Mouse (Mus musculus) CH12F3 (cell line): ENCODE data around the gene Izumo4.

Source experiments
- in situ Hi-C: fragments of 300-500 bp; cut with MboI; formaldehyde crosslinking; loops from 2 replicates; pipeline ENCODE4 v1.14.3; 2020; ENCODE audit warnings: low sequenced_read_pairs

Gene Izumo4

GRCm38 (mm10) chr10:80669018-80669417, 33.0 kb upstream of the Izumo4 start:
- in situ Hi-C loops = no loop called here

GRCm38 (mm10) chr10:80669737-80670485, 32.1 kb upstream of the Izumo4 start:
- in situ Hi-C loops = no loop called here

- in situ Hi-C loops = no loop called here
Measured at GRCm38 (mm10) chr10:80670531-80670930, 31.5 kb upstream of the Izumo4 start.

- in situ Hi-C loops = no loop called here
Measured at GRCm38 (mm10) chr10:80671251-80671650, 30.7 kb upstream of the Izumo4 start.

DNA sequence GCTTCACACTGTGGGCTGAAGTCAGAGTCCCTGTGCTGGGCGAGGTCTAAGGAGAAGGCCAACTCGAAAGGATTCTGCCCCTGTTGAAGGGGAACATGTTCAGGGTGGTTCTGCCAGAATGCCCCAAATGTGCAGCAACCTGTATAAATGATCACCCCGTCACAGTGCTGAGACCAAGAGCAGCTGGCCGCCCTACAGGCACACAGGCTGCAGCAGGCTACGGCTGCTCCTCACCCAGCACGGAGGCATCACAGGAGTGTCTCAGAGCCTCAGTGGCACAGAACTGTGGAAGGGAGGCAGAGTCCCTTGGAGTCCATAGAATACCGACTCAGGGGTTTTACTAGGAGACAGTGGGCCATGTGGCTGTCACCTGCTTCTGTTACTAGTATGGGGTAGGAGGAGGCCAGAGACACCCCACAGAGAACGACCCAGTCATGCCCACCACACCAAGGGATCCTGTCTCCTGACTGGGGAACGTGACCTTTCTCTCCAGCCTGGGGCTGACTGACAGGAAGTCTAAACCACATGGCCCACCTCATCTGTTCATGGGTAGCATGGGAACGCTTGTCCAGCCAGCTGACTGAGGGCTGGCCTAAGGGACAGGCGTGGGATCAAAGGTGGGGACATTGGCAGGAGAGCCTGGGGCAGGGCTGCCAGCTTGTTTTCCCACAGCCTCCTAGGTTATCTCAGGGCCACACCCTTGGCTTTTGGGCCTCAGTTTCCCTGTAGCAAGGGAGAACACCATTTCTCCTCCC, 29.9 kb upstream of the Izumo4 start:
- in situ Hi-C loops = no loop called here

- in situ Hi-C loops = no loop called here
Measured at GRCm38 (mm10) chr10:80673690-80674089, 28.3 kb upstream of the Izumo4 start.

GRCm38 (mm10) chr10:80674161-80674711, 27.7 kb upstream of the Izumo4 start:
- in situ Hi-C loops = no loop called here

DNA sequence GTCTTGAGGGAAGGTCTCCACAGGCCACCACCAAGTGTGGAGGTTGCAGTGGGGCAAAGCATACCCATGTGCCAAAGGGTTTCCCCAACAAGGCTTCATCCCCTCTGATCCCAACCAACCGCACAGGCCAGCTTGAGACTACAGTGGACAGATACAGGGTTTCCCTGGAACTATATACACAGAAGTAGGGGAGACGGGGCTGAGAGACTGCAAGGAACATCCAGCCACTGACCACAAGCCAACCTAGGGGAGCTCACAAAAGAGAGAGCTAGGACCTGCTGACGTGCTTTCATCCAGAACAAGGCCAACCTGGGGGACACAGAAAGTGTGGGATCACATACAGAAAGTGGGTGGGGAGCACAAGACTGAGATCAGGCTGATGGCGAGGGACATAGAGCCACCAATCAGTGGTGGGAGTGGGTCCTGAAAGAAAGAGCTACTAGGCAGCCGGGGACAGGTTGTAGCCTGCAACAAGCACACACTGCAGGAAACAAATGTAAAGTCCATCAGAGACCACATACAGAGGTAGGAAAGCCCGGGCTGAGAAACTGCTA, 27.1 kb upstream of the Izumo4 start:
- in situ Hi-C loops = no loop called here

- in situ Hi-C loops = no loop called here
Measured at GRCm38 (mm10) chr10:80675405-80676197, 26.4 kb upstream of the Izumo4 start.

GRCm38 (mm10) chr10:80676198-80676928, 25.6 kb upstream of the Izumo4 start:
- in situ Hi-C loops = no loop called here

DNA sequence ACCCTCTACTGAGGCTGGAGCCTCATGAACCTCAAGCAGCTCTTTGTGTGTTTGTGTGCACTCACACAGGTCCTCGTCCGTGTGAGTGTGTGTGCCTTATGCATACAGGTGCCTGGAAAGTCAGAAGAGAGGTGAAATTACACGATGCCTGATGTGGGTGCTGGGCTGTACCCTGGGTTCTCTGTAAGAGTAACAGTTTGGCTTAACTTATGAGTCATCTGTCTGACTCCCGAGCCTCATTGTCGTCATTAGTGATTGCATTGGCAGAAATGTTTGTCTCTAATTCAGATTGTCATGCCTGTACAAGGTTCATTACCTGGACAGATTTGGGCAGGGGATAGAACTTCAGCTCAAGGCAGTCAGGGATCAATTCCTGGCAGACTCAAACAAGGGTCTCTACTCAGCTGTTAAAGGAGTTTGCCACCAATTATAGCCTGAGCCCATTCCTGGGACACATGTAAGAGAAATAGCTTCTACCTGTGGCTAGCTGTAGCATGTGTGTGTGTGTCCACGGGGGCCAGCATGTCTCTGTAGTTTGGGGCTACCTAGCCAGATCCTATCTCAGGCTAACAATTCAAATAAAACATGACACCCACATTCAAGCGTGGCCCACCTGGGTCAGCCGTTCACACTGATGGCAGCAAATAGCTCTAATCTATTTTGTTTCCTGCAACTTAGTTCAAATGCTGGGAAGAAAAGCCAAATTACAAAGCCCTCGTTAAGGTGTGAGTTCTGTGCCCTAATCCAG, 24.7 kb upstream of the Izumo4 start:
- in situ Hi-C loops = no loop called here

- in situ Hi-C loops = no loop called here
Measured at GRCm38 (mm10) chr10:80677942-80678436, 24.0 kb upstream of the Izumo4 start, which contains the start of gene Mknk2. Mknk2 (minus strand) TSS chr10:80678112.

- in situ Hi-C loops = no loop called here
Measured at GRCm38 (mm10) chr10:80678601-80679377, 23.2 kb upstream of the Izumo4 start.

- in situ Hi-C loops = loop anchor here (5.0 kb wide), 1 partner anchor 102 kb away; the partner anchor contains the start of gene Klf16
Measured at GRCm38 (mm10) chr10:80679556-80680259, 22.3 kb upstream of the Izumo4 start.

DNA sequence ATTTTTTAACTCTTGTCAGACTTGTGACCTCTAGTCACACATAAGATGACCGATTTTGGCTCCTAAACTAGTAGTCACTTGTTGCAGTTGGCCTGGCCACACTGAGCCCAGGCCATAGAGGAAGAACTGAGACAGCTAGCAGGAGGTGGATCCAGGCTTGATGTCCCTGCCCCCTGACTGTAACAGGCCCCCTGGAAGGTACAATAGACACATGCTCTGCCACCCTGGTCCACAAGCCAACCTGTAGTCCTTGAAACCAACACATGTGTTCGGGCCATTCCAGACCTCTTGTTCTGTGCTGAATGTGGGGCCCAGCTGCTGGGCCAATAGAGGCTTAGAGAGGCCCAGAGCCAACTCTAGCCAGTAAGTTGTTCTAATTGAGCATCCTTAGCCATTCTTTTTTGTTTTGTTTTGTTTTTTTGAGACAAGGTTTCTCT, 21.7 kb upstream of the Izumo4 start:
- in situ Hi-C loops = loop anchor here (5.0 kb wide), 1 partner anchor 103 kb away; the partner anchor contains the start of gene Klf16

- in situ Hi-C loops = loop anchor here (5.0 kb wide), 1 partner anchor 105 kb away; the partner anchor contains the start of gene Klf16
Measured at GRCm38 (mm10) chr10:80682003-80682402, 20.0 kb upstream of the Izumo4 start.

DNA sequence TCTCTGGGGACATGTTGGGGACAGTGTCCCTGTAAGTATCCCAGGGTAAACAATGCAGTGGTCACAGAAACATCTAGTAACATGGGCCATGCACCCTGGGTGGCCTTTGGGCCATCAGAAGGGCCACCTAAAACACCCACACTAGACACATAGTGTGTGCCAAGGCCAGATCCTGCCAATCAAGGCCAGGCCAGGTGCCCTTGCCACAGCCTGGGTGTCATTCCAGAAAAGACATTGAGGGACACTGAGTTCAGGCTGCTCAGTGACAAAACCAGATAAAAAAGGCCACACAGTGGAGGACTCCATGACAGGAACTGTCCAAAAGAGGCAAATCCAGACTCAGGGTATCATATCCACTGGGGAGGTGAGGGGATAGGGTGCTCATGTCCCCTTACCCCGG, 18.3 kb upstream of the Izumo4 start:
- in situ Hi-C loops = loop anchor here (5.0 kb wide), 1 partner anchor 106 kb away; the partner anchor contains the start of gene Klf16
